Mouse (Mus musculus): ENCODE data around the gene Nt5c3b. TPM values are rescaled to one million over a fixed set of nuclear protein-coding genes. Genes with fewer than 3 reads are reported as not detected.

The Nt5c3b gene
- total RNA-seq, 2 experiments from 2014 or later: 17.9 to 24.7 TPM

DNA sequence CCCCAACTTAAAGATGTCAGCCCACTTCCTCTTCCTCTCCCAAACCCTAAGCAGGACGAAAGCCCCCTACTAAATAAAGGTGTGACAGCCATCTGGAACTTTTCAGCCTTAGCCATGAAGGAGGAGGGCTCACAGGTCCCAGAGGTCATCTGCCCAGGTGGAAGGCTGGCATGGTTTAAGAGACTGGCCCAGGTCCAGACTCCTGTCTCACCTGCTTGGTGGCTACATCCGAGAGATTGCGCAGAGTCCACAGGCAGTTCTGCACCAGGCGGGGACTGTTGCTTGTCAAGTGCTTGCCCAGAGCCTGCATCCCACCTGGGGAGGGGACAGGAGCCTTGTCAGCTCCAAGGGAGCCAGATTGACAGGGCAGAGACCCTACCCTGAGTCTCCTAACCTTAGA lies 62.3 kb downstream of the Nt5c3b start:
- DNase-seq: no peak

- DNase-seq: no peak
These were observed 63.2 kb downstream of the Nt5c3b start for GRCm38 (mm10) chr11:100378446-100378845.

- no peak for DNase-seq
These were observed 63.6 kb downstream of the Nt5c3b start for GRCm38 (mm10) chr11:100377989-100378388.

GRCm38 (mm10) chr11:100376746-100377389 lies 64.7 kb downstream of the Nt5c3b start:
- no peak for DNase-seq

DNA sequence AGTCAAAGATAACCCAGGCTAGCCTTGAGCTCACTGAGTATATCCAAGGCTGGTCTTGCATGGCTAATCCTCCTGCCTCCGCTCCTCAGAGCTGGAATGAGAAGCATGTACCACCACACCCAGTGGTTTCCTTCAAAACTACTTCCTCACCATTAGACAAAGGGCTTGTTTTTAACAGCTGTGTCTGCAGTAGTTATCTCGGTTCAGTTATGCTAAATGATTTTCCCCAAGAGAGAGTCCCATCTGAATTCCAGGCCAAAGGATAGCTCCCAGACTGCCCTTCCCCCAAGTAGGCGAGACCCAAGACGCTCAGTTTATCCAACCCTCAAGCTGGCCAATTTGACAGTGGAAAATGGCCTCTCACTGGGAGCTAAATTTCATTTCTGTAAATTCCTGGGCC lies 65.6 kb downstream of the Nt5c3b start:
- DNase-seq: peak in 1 of 2 experiments; percentile 67

- DNase-seq: no peak
These were observed 66.5 kb downstream of the Nt5c3b start for GRCm38 (mm10) chr11:100375127-100375526.

Small RNA genes within 50 kb of the gene (microRNA-seq; reads per million reads assigned to microRNA genes)
- 0 reads per million in 2 experiments for gene Gm27374
- 0 reads per million in 2 experiments for gene Mir7116

Other genes with a start within 250 kb of the Nt5c3b start
- not detected for gene Krt9, start 248.6 kb downstream of the Nt5c3b start, total RNA-seq (2021)
- not detected for gene Krt14, start 234.3 kb downstream of the Nt5c3b start, total RNA-seq (2021)
- gene Krt16, start 192.9 kb downstream of the Nt5c3b start, total RNA-seq (2021): not detected
- gene Krt17, start 180.8 kb downstream of the Nt5c3b start, total RNA-seq (2021): under 1 TPM in 1 of 2 experiments, not detected in 1; 0.31 TPM
- not detected for gene Krt42, start 171.9 kb downstream of the Nt5c3b start, total RNA-seq (2021)
- gene Eif1, start 121.9 kb downstream of the Nt5c3b start, total RNA-seq (2021): 1,000 to 10,000 TPM; 1,847 to 1,982 TPM
- not detected for gene Gast, start 107.4 kb downstream of the Nt5c3b start, total RNA-seq (2021)
- 1 to 10 TPM; 1.8 to 1.9 TPM for gene Hap1, start 85.7 kb downstream of the Nt5c3b start, total RNA-seq (2021)
- gene Jup, start 44.0 kb downstream of the Nt5c3b start, total RNA-seq (2021): 100 to 1,000 TPM; 208 to 239 TPM
- 10 to 100 TPM; 13.2 to 15.2 TPM for gene P3h4, start 27.0 kb downstream of the Nt5c3b start, total RNA-seq (2021)
- 1 to 10 TPM; 7.2 to 7.4 TPM for gene Fkbp10, start 26.1 kb downstream of the Nt5c3b start, total RNA-seq (2021)
- under 1 TPM; 0.60 to 0.95 TPM for gene Klhl10, start 109 bp upstream of the Nt5c3b start, total RNA-seq (2021)
- 1 to 10 TPM; 7.2 to 7.7 TPM for gene Klhl11, start 30.9 kb upstream of the Nt5c3b start, total RNA-seq (2021)
- gene Acly, start 86.2 kb upstream of the Nt5c3b start, total RNA-seq (2021): 10 to 100 TPM; 35.6 to 80.9 TPM
- under 1 TPM; 0.17 to 0.46 TPM for gene Ttc25, start 103.8 kb upstream of the Nt5c3b start, total RNA-seq (2021)
- 1 to 10 TPM; 6.1 to 7.7 TPM for gene Cnp, start 133.1 kb upstream of the Nt5c3b start, total RNA-seq (2021)
- 10 to 100 TPM; 48.6 to 50.6 TPM for gene Nkiras2, start 177.4 kb upstream of the Nt5c3b start, total RNA-seq (2021)
- 100 to 1,000 TPM; 126 to 128 TPM for gene Dnajc7, start 178.4 kb upstream of the Nt5c3b start, total RNA-seq (2021)

Data from heart, adult 18-20 months (tissue).